Mouse (Mus musculus) kidney, embryonic 14.5 days (tissue): Measurements from ENCODE around the gene Scyl1. TPM values are rescaled to one million over a fixed set of nuclear protein-coding genes. Genes with fewer than 3 reads are reported as not detected.
"Not testable (repeated sequence)": the region's sequence is repeated elsewhere in the genome, so short reads cannot be mapped to it uniquely, and the experiment has no call there.

ENCODE experiments used
- ATAC-seq: fragments of 200-750 bp; cut with Nextera tagmentation; 2 replicates; pipeline ENCODE4 v1.8.0; 2017; ENCODE audit warnings: moderate number of reproducible peaks, mild to moderate bottlenecking, moderate TSS enrichment, moderate library complexity; ENCODE audit not compliant: low FRiP score, low TSS enrichment
- H3K27ac ChIP-seq: fragments of 300-500 bp; sonication (generic); 2 replicates; pipeline ENCODE4 v1.5.1; 2014; ENCODE audit warnings: low read depth, mild to moderate bottlenecking, low read length, moderate library complexity, mixed read lengths
- H3K27me3 ChIP-seq: fragments of 300-500 bp; sonication (generic); 2 replicates; pipeline ENCODE4 v1.6.1; 2014; ENCODE audit warnings: mild to moderate bottlenecking, low read length; ENCODE audit not compliant: control insufficient read depth, insufficient read depth
- H3K36me3 ChIP-seq: fragments of 300-500 bp; sonication (generic); 2 replicates; pipeline ENCODE4 v1.6.1; 2014; ENCODE audit warnings: low read length, mixed read lengths; ENCODE audit not compliant: control insufficient read depth, insufficient read depth
- H3K4me1 ChIP-seq: fragments of 300-500 bp; sonication (generic); 2 replicates; pipeline ENCODE4 v1.6.1; 2014; ENCODE audit warnings: low read length, mixed read lengths; ENCODE audit not compliant: control insufficient read depth, insufficient read depth
- H3K4me2 ChIP-seq: fragments of 300-500 bp; sonication (generic); replicated peaks from 2 replicates; pipeline ENCODE4 v1.6.1; 2014; ENCODE audit warnings: low read depth, mild to moderate bottlenecking, low read length
- H3K4me3 ChIP-seq: fragments of 300-500 bp; sonication (generic); 2 replicates; pipeline ENCODE4 v1.5.1; 2014; ENCODE audit warnings: mild to moderate bottlenecking, low read length
- H3K9ac ChIP-seq: fragments of 300-500 bp; sonication (generic); 2 replicates; pipeline ENCODE4 v1.6.1; 2014; ENCODE audit warnings: low read depth, mild to moderate bottlenecking, low read length, moderate library complexity
- H3K9me3 ChIP-seq: fragments of 300-500 bp; sonication (generic); 2 replicates; pipeline ENCODE4 v1.6.1; 2016; ENCODE audit warnings: low read length; ENCODE audit not compliant: control insufficient read depth
- WGBS: fragments of 180-500 bp; shearing (Covaris S2); extraction: QIAGEN DNeasy Blood & Tissue Kit; methylation state at CpG from one replicate; pipeline ENCODE4 v1.1.7; 2014; 5-methylcytosine and 5-hydroxymethylcytosine counted together
- polyA plus RNA-seq: library from polyadenylated mRNA; unstranded; fragments of >200 nt; fragmentation: Nextera tagmentation; extraction: Ambion mirVana; gene quantifications from 2 replicates; pipeline ENCODE4 v1.2.1, GENCODE M21; 2014

The Scyl1 gene
- polyA plus RNA-seq: 54.7 and 73.5 TPM in 2 replicates

DNA sequence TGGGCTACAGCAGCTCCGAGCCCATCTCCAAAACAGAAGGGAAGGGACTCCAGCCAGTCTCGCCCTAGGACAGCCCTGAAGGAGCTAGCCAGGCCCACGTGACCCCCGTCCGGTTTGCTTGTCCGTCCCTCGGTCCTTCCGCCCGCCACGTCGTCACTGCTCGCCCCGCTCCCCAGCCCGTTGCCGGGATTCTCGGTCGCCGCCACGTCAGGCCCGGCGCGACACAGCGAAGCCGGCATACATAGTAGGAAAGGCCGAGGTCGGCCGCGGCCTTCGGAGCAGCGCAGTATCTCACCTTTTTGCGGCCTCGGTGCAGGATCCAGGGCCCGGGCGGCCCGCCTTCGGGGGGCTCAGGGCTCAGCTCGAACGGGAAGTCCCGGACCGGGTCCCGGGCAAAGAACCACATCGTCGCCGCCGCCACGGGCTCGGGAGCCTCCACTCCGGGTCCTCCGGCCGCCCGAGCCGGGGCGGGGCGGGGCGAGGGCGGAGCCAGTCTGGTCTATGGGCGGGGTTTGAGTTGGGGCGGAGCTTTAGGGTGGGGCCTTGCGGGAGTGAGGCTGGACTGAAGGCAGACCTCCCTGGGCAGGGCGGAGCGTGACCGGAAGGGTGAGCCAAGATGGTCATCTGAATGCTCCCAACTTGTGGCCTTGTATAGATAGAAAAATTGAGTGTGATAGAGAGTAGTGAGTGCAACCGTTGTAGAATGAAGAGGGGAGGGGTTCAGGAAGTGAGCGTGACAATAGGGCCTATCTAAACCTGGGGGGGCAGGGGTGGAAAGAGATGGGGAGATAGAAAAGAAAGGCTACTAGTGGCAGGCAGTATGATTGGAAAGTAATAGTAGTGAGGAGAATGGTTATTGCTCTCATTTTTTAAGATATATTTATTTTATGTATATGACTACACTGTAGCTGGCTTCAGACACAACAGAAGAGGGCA is at the start of gene Scyl1:
TSS of gene Scyl1 (minus strand) at position 495 of the 936 bp plus-strand sequence.
- Histone ChIP-seq H3K4me3 (peak within 1 kb of the TSS; percentile 69), H3K27ac (peak within 1 kb of the TSS; percentile 37; the same call in 1 of the 2 replicates), H3K27me3 (no peaks in the 10 kb centered on the region), H3K9me3 (no peaks in the 10 kb centered on the region), H3K4me2 (peak within 1 kb of the TSS; percentile 85), H3K4me1 (peaks cover 9% of the 10 kb centered on the region), H3K9ac (peak within 1 kb of the TSS; percentile 76), H3K36me3 (peaks cover 32% of the 10 kb centered on the region)
- peak; percentile 97 for ATAC-seq
- under 1% methylated on average over 64 of the region's 64 CpGs for WGBS

DNA sequence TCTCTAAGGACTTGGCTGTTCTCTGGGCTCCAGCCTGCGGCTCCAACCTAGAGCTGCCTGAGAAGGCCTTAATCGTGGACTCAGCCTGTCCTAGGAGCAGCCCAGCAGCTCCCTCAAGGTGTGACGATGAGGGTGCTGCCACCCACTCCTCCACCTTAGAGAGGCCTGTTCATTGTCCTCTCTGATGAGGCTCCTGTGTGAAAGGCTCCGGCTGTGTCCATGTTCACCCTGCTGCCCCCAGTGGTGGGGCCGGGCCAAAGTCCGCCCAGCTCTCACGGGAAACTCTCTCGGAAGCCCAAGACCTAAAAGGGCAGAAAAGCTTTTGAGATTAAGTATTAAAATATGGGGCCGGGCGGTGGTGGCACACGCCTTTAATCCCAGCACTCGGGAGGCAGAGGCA is 48.3 kb upstream of the Scyl1 start:
- H3K4me1 ChIP-seq: peaks cover 31% of the 10 kb centered on the region
- no peaks in the 10 kb centered on the region for H3K36me3 ChIP-seq
- no peaks in the 10 kb centered on the region for H3K9me3 ChIP-seq
- no peak overlapping the region for H3K4me3 ChIP-seq
- no peak overlapping the region for H3K9ac ChIP-seq
- H3K27me3 ChIP-seq: no peaks in the 10 kb centered on the region
- no peak overlapping the region for H3K4me2 ChIP-seq
- 44% methylated on average over 12 of the region's 12 CpGs for WGBS
- no peak for ATAC-seq
- H3K27ac ChIP-seq: 0 out of 2 replicates have a peak overlapping the region, but pooled peaks have one; percentile 24

DNA sequence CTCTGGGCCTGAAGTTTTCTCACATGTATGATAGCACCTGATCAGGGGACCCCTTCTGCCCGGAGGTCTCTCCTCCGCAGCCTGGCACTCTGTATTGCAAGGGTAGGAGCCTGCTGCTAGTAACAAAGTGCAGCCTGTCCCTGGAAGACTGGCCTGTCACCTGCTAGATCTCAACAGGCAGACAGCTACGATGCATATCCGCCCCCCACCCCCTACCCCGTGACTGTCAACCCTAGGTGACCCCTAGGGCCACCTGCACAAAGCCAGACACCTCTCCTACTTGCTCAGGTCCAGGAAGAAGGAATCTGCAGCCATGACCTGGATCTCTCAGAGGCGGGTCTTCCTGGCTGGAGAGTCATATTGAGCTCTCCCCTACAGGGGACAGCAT is 47.4 kb upstream of the Scyl1 start:
- H3K36me3 ChIP-seq: no peaks in the 10 kb centered on the region
- H3K27ac ChIP-seq: peak overlapping the region; percentile 63; the same call in 1 of the 2 replicates
- 70% methylated on average over 6 of the region's 6 CpGs for WGBS
- H3K9me3 ChIP-seq: no peaks in the 10 kb centered on the region
- H3K27me3 ChIP-seq: no peaks in the 10 kb centered on the region
- no peak overlapping the region for H3K4me2 ChIP-seq
- peaks cover 27% of the 10 kb centered on the region for H3K4me1 ChIP-seq
- H3K4me3 ChIP-seq: no peak overlapping the region
- no peak overlapping the region for H3K9ac ChIP-seq
- ATAC-seq: no peak

DNA sequence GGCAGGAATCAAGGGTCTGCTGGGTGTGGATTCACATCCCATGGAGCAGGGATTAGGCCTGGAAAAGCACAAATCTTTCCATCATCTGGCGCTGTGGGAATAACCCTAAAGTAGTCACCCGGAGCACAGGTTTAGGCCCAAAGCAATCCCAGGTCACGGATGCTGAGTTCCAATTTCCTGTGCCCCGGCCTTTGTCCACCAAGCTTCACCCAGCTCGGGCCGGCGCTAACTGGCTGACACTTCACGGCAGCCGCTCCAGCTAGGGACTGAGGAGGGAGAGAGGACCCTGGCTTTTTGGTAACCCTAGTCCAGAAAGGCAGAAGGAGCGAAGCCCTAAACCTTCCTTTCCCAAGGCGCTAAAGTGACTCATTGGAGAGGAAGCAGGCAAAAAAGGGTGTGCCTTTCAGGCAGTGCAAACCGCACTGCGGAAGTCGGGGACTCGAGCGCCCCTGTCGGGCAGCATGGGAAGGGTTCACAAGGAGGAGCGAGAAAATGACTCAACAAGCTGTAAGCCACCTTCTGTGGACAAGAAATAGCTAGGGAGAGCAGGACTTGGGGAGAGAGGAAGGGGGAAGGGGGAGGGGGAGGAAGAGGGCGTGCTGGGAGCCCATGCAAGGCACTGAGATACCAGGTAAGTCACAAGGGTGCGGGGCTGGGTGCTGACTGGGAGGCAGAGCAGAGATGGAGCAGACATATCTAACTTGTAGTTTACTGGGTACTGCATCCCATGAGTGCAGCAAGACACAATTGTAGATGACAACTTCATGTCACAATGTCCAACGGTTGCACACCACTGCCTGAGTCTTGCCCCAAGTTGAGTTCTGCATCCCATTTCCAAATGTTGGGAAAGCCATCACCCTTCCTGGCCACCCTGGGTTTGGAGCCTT is 46.7 kb upstream of the Scyl1 start:
- Histone ChIP-seq H3K27ac (peak overlapping the region; percentile 63), H3K4me2 (peak overlapping the region; percentile 24), H3K4me3 (no peak overlapping the region; the same call in 1 of the 2 replicates), H3K4me1 (peaks cover 21% of the 10 kb centered on the region), H3K36me3 (no peaks in the 10 kb centered on the region), H3K9ac (peak overlapping the region; percentile 37; the same call in 1 of the 2 replicates), H3K9me3 (no peaks in the 10 kb centered on the region), H3K27me3 (no peaks in the 10 kb centered on the region)
- ATAC-seq: peak; percentile 66
- 10% methylated on average over 21 of the region's 21 CpGs for WGBS

DNA sequence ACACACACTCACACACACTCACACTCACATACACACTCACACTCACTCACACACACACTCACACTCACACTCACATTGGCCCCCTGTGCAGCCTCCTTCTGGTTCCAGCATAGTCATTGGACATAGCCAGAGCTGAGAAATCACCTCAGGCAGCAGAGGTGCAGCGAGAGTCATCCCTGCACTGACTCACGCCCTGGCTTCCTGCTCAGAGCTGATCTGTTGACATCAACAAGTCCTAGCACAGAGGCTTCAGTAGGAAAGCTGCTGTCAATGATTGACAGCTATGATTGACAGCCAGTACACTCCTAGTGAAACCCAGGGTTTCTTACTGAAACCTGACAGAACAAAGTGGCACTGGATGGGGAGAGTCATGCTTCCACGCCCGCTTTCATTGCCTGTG is 44.7 kb upstream of the Scyl1 start:
- no peak overlapping the region for H3K27ac ChIP-seq
- H3K4me3 ChIP-seq: no peak overlapping the region
- H3K27me3 ChIP-seq: no peaks in the 10 kb centered on the region
- H3K9me3 ChIP-seq: no peaks in the 10 kb centered on the region
- no peak overlapping the region for H3K4me2 ChIP-seq
- no peak overlapping the region for H3K9ac ChIP-seq
- 72% methylated on average over 4 of the region's 4 CpGs for WGBS
- no peaks in the 10 kb centered on the region for H3K36me3 ChIP-seq
- 0 out of 2 replicates have a peak, but pooled peaks have one; percentile 26 for ATAC-seq
- peaks cover 30% of the 10 kb centered on the region for H3K4me1 ChIP-seq

DNA sequence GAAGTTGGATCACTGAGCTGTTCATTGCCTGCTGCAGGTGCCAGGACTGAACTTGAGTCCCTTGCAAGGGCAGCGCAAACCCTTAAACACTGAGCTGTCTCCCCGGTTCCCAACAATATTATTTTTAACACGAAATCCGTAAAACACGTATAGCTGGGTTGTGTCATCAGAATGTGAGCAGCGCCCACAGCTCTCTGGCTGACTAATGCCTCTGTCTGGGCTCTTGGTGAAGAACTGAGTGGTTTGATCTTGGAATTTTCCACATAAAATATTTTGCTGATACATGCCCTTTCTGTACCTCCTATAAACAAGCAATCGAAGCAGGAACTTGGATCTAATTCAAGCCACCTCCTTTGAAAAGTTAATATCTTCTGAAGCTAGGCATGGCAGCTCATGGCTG is 43.8 kb upstream of the Scyl1 start:
- Histone ChIP-seq H3K9ac (no peak overlapping the region), H3K27ac (no peak overlapping the region), H3K9me3 (no peaks in the 10 kb centered on the region), H3K4me1 (peaks cover 38% of the 10 kb centered on the region), H3K27me3 (no peaks in the 10 kb centered on the region), H3K4me2 (no peak overlapping the region), H3K4me3 (no peak overlapping the region), H3K36me3 (no peaks in the 10 kb centered on the region)
- 87% methylated on average over 7 of the region's 7 CpGs for WGBS
- no peak for ATAC-seq

DNA sequence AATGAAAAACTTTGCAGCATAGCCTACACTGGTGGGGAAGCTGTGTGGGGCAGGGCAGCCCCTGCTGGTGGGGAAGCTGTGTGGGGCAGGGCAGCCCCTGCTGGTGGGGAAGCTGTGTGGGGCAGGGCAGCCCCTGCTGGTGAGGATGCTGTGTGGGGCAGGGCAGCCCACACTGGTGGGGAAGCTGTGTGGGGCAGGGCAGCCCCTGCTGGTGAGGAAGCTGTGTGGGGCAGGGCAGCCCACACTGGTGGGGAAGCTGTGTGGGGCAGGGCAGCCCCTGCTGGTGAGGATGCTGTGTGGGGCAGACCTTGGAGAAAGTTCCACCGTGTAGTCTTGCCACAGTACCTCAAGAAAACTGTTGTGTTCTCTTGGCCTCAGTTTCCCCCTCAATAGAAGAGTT is 42.8 kb upstream of the Scyl1 start:
- not testable (repeated sequence) for ATAC-seq
- WGBS: 53% methylated on average over 1 of the region's 1 CpGs
- H3K4me1 ChIP-seq: peaks cover 39% of the 10 kb centered on the region

DNA sequence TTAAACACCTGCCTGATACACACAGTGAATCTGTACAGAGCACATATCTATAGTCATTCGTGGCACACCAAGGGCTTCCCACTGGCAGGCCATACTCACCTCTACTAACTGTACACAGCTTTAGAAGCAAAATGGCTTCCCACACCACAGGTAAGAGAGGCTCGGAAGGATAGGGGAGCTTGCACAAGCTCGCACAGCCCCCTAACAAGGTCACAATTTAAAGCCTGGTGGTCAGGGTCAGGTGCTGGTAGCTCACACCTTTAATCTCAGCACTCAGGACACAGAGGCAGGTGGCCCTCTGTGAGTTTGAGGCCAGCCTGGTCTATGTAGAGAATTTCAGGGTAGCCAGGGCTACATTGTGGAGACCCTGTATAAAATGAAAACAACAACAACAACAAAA is 42.3 kb upstream of the Scyl1 start:
- H3K4me1 ChIP-seq: peaks cover 39% of the 10 kb centered on the region
- 90% methylated on average over 3 of the region's 3 CpGs for WGBS
- no peak overlapping the region for H3K4me2 ChIP-seq
- no peak for ATAC-seq
- H3K27me3 ChIP-seq: no peaks in the 10 kb centered on the region
- H3K4me3 ChIP-seq: no peak overlapping the region
- no peaks in the 10 kb centered on the region for H3K9me3 ChIP-seq
- H3K27ac ChIP-seq: no peak overlapping the region
- no peak overlapping the region for H3K9ac ChIP-seq
- H3K36me3 ChIP-seq: no peaks in the 10 kb centered on the region

More for the DNA sequence above, 42.8 kb upstream of the Scyl1 start:
- not testable (repeated sequence) for H3K4me3 ChIP-seq, H3K36me3 ChIP-seq, H3K27me3 ChIP-seq, H3K9me3 ChIP-seq, H3K27ac ChIP-seq, H3K9ac ChIP-seq, H3K4me2 ChIP-seq
